Mouse (Mus musculus) neural tube, embryonic 14.5 days (tissue): Measurements from ENCODE around the gene Pygo1. TPM values are rescaled to one million over a fixed set of nuclear protein-coding genes. Genes with fewer than 3 reads are reported as not detected.

Experiments used
- ATAC-seq: fragments of 200-750 bp; cut with Nextera tagmentation; 2 replicates; pipeline ENCODE4 v1.8.0; 2017; ENCODE audit warnings: low read depth, mild to moderate bottlenecking, moderate TSS enrichment, moderate library complexity
- H3K27ac ChIP-seq: fragments of 300-500 bp; sonication (generic); 2 replicates; pipeline ENCODE4 v1.5.1; 2014; ENCODE audit warnings: low read depth, mild to moderate bottlenecking, control low read depth, low read length, moderate library complexity, mixed read lengths
- H3K27me3 ChIP-seq: fragments of 300-500 bp; sonication (generic); 2 replicates; pipeline ENCODE4 v1.6.1; 2014; ENCODE audit warnings: low read length; ENCODE audit not compliant: control insufficient read depth, insufficient read depth
- H3K36me3 ChIP-seq: fragments of 300-500 bp; sonication (generic); 2 replicates; pipeline ENCODE4 v1.6.1; 2014; ENCODE audit warnings: low read length, mixed read lengths; ENCODE audit not compliant: control insufficient read depth, insufficient read depth
- H3K4me1 ChIP-seq: fragments of 300-500 bp; sonication (generic); 2 replicates; pipeline ENCODE4 v1.6.1; 2014; ENCODE audit warnings: low read length; ENCODE audit not compliant: control insufficient read depth, insufficient read depth
- H3K4me2 ChIP-seq: fragments of 300-500 bp; sonication (generic); 2 replicates; pipeline ENCODE4 v1.6.1; 2014; ENCODE audit warnings: mild to moderate bottlenecking, low read depth, low read length, control low read depth
- H3K4me3 ChIP-seq: fragments of 300-500 bp; sonication (generic); 2 replicates; pipeline ENCODE4 v1.5.1; 2014; ENCODE audit warnings: low read depth, low read length, control low read depth, mixed read lengths
- H3K9ac ChIP-seq: fragments of 300-500 bp; sonication (generic); replicated peaks from 2 replicates; pipeline ENCODE4 v1.6.1; 2014; ENCODE audit warnings: low read depth, mild to moderate bottlenecking, control low read depth, low read length, mixed read lengths
- H3K9me3 ChIP-seq: fragments of 300-500 bp; sonication (generic); 2 replicates; pipeline ENCODE4 v1.6.1; 2016; ENCODE audit warnings: low read length; ENCODE audit not compliant: control insufficient read depth
- WGBS: fragments of 180-500 bp; shearing (Covaris S2); extraction: QIAGEN DNeasy Blood & Tissue Kit; methylation state at CpG from one replicate; pipeline ENCODE4 v1.1.7; 2014; 5-methylcytosine and 5-hydroxymethylcytosine counted together
- polyA plus RNA-seq: library from polyadenylated mRNA; unstranded; fragments of >200 nt; fragmentation: Nextera tagmentation; extraction: Ambion mirVana; gene quantifications from 2 replicates; pipeline ENCODE4 v1.2.1, GENCODE M21; 2014

The Pygo1 gene
- polyA plus RNA-seq, 1 experiment from 2014 or later: 19.7 TPM

DNA sequence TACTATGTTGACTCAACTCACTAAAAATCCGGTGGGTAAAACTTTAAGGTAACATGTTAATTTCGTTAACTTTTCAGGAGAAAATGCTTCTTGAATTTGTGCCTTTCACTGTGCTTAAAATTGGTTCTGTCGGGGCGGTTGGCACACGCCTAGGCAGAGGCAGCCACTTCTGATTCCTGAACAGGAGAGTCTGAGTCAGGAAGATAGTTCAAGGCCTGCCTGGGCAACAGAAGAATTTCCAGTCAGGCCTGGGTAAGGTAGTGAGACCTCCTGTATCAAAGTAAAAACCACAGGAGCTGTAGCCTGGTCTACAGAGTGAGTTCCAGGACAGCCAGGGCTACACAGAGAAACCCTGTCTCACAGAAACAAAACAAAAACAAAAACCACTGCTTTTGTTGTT is 67.1 kb downstream of the Pygo1 start:
- 93% methylated on average over 5 of the region's 5 CpGs for WGBS
- Histone ChIP-seq H3K27ac (no peak overlapping the region), H3K9ac (no peak overlapping the region), H3K36me3 (no peaks in the 10 kb centered on the region), H3K27me3 (no peaks in the 10 kb centered on the region), H3K4me1 (no peaks in the 10 kb centered on the region), H3K4me2 (no peak overlapping the region), H3K9me3 (no peaks in the 10 kb centered on the region), H3K4me3 (no peak overlapping the region)
- no peak for ATAC-seq

DNA sequence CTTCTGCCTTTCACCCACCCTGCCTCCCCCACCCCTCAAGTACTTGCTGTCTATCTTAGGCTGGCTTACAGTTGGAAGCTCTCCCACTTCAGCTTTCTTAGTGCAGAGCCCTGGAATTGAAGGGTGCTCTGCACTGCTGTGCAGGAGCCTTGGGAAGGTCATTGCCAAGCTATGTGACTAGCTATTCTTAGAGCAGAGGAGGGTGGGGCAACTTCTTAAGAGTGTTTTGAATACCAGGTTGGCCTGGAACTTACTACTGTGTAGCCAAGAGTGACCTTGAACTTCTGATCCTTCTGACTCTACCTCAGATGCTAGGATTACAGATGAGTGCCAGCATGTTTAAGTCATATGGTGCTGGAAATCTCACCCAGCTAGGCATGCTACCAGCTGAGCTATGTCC is 70.7 kb downstream of the Pygo1 start:
- no peak overlapping the region for H3K4me3 ChIP-seq
- no peaks in the 10 kb centered on the region for H3K4me1 ChIP-seq
- H3K9ac ChIP-seq: no peak overlapping the region
- ATAC-seq: no peak
- no peak overlapping the region for H3K27ac ChIP-seq
- no peak overlapping the region for H3K4me2 ChIP-seq
- no peaks in the 10 kb centered on the region for H3K9me3 ChIP-seq
- no peaks in the 10 kb centered on the region for H3K27me3 ChIP-seq
- H3K36me3 ChIP-seq: peaks cover 5% of the 10 kb centered on the region

GRCm38 (mm10) chr9:72996806-72997205 is 71.4 kb downstream of the Pygo1 start:
- no peak for ATAC-seq
- H3K4me3 ChIP-seq: no peak overlapping the region
- H3K27me3 ChIP-seq: no peaks in the 10 kb centered on the region
- H3K27ac ChIP-seq: no peak overlapping the region
- H3K4me2 ChIP-seq: no peak overlapping the region
- H3K9me3 ChIP-seq: no peaks in the 10 kb centered on the region
- H3K9ac ChIP-seq: no peak overlapping the region
- peaks cover 8% of the 10 kb centered on the region for H3K36me3 ChIP-seq
- 54% methylated on average over 7 of the region's 7 CpGs for WGBS
- H3K4me1 ChIP-seq: no peaks in the 10 kb centered on the region

GRCm38 (mm10) chr9:73000487-73000886 is 75.0 kb downstream of the Pygo1 start:
- H3K27ac ChIP-seq: no peak overlapping the region
- H3K9ac ChIP-seq: no peak overlapping the region
- no peak overlapping the region for H3K4me3 ChIP-seq
- H3K9me3 ChIP-seq: no peaks in the 10 kb centered on the region
- no peaks in the 10 kb centered on the region for H3K27me3 ChIP-seq
- H3K4me1 ChIP-seq: no peaks in the 10 kb centered on the region
- H3K4me2 ChIP-seq: no peak overlapping the region
- peaks cover 16% of the 10 kb centered on the region for H3K36me3 ChIP-seq
- ATAC-seq: no peak
- WGBS: 67% methylated on average over 2 of the region's 2 CpGs

DNA sequence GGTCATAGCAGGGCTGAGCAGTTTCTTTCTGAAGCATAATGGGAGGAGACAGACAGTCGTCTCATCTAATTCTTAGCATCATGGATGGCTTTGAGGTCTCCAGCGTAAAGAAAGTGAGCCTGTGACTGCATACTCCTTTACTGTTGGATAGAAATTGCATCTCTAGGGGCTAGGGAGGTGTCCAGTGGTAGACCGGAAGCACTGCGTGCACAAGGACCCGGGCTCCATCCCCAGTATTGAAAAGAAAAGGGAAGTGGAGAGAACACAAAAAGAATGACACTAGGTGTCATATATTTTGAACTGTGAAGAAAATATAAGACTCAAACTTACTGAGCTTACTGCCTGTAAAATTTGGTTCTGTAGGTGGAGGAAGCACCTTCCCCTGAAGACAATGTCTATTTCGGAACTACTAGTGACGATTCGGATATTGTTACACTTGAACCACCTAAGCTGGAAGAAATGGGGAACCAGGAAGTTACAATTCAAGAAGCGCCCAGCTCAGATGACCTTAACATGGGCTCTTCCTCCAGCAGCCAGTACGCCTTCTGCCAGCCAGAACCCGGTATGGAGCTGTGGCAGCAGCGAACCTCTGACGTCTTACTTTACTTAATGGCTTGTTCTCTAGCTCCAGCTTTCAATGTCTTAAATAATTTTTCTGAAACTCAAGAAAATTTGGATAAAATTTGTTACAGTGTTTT is 76.0 kb downstream of the Pygo1 start:
- no peak overlapping the region for H3K27ac ChIP-seq
- ATAC-seq: no peak
- 90% methylated on average over 13 of the region's 13 CpGs for WGBS
- no peak overlapping the region for H3K9ac ChIP-seq
- H3K4me1 ChIP-seq: no peaks in the 10 kb centered on the region
- H3K4me2 ChIP-seq: no peak overlapping the region
- H3K9me3 ChIP-seq: no peaks in the 10 kb centered on the region
- no peak overlapping the region for H3K4me3 ChIP-seq
- peaks cover 16% of the 10 kb centered on the region for H3K36me3 ChIP-seq
- H3K27me3 ChIP-seq: no peaks in the 10 kb centered on the region

Other genes with a start within 250 kb of the Pygo1 start
- 0.43 and 0.80 TPM in 2 replicates for gene Prtg, start 118.8 kb upstream of the Pygo1 start, polyA plus RNA-seq
- gene Dyx1c1, start 33.1 kb downstream of the Pygo1 start, polyA plus RNA-seq: 2.9 and 3.2 TPM in 2 replicates
- gene Gm44503, start 33.2 kb downstream of the Pygo1 start, polyA plus RNA-seq: not detected in 2 replicates
- gene Ccpg1os, start 59.7 kb downstream of the Pygo1 start, polyA plus RNA-seq: 22.1 and 25.1 TPM in 2 replicates
- gene Ccpg1, start 59.8 kb downstream of the Pygo1 start, polyA plus RNA-seq: 33.8 and 47.7 TPM in 2 replicates
- 16.4 and 18.6 TPM in 2 replicates for gene Pigb, start 114.7 kb downstream of the Pygo1 start, polyA plus RNA-seq
- gene Rab27a, start 119.2 kb downstream of the Pygo1 start, polyA plus RNA-seq: 0.88 and 1.0 TPM in 2 replicates
- gene Khdc3, start 176.2 kb downstream of the Pygo1 start, polyA plus RNA-seq: 0.32 TPM in 1 of 2 replicates, not detected in the other
- gene Gm20509, start 176.8 kb downstream of the Pygo1 start, polyA plus RNA-seq: not detected in 2 replicates
- gene Rsl24d1, start 187.8 kb downstream of the Pygo1 start, polyA plus RNA-seq: 103 and 107 TPM in 2 replicates